Mouse (Mus musculus): ENCODE results near the gene P4hb. TPM values are rescaled to one million over a fixed set of nuclear protein-coding genes. Genes with fewer than 3 reads are reported as not detected.

Gene P4hb
- total and polyA plus RNA-seq, 3 experiments: 563 to 1,152 (median 625) TPM

DNA sequence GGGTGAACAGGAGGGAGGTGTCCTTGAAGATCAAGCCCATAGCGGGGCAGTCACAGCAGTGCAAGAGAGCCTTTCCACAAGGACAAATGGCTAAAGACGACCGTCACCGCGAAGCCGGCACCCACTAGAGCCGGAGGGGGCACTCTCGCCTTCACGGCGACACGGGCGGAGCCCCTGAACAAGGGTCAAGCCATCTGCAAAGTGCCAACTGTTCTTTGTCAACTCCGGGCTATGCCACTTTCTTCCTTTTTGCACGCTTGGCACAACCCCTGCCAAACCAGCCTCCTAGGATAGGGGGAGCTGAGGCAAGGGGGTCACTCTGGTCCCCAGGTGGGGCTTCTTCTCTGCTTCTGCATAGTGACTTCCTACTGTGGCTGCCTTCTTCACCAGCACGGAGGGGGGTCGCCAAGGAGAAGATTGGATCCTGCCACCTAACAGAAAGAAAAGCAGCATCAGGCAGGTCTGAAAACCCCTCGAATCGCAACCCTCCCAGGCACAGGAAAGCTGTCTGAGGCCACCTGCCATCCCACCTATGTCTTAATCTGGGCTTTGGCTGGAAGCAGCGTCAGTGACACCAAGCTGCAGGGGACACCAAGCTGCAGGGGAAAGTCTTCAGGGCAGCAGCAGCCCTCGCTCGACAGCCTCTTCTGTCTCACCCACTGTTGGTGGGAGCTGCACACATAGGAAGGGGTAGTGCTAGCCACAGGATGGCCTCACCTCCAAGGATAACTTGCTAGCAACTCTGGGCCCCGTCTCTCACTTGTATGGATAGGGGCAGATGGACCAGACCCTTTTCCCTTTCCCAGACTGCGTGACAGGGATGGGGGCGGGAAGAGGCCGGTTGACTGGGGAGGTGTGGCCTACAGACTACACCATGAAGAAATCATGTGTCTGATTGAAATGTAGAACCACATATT lies 45.8 kb upstream of the P4hb start:
- H3K9ac ChIP-seq (ENCODE audit: control insufficient read depth, low read depth, low read length, poor library complexity, severe bottlenecking): no peak overlapping the region
- no peak overlapping the region for H3K27ac ChIP-seq (ENCODE audit: control insufficient read depth, low read depth, low read length)
- TF ChIP-seq ZC3H11A (IDR thresholded peaks at IDR 0.05; ENCODE audit: low read depth, low read length) (no peak), ETS1 (IDR thresholded peaks at IDR 0.05; ENCODE audit: low read depth, low read length) (no peak), CHD1 (IDR thresholded peaks at IDR 0.05; ENCODE audit: low read depth, low read length) (no peak), NRF1 (IDR thresholded peaks at IDR 0.05; ENCODE audit: insufficient read depth, low read depth, low read length, poor library complexity, severe bottlenecking) (no peak), GATA1 (IDR thresholded peaks at IDR 0.05; ENCODE audit: low read depth, low read length) (no peak), RAD21 (IDR thresholded peaks at IDR 0.05; ENCODE audit: low read depth, low read length) (no peak), MAFK (IDR thresholded peaks at IDR 0.05; ENCODE audit: borderline replicate concordance, low read depth, low read length) (no peak), SMC3 (IDR thresholded peaks at IDR 0.05; ENCODE audit: low read depth, low read length) (no peak), TAL1 (IDR thresholded peaks at IDR 0.05; ENCODE audit: low read length) (no peak), KAT2A (conservative IDR thresholded peaks at IDR 0.05; ENCODE audit: low read depth, low read length) (no peak), USF2 (IDR thresholded peaks at IDR 0.05; ENCODE audit: borderline replicate concordance in 1 of 2, insufficient read depth in 1 of 2, low read depth in 1 of 2, low read length in 2 of 2) (no peak), SIN3A (IDR thresholded peaks at IDR 0.05; ENCODE audit: low read length) (no peak), MXI1 (IDR thresholded peaks at IDR 0.05; ENCODE audit: low read depth, low read length) (no peak), CHD2 (IDR thresholded peaks at IDR 0.05; ENCODE audit: low read length) (no peak), ZMIZ1 (IDR thresholded peaks at IDR 0.05; ENCODE audit: low read depth, low read length) (no peak), UBTF (IDR thresholded peaks at IDR 0.05; ENCODE audit: borderline replicate concordance, insufficient read depth, low read depth, low read length) (no peak)
- H3K4me1 ChIP-seq (ENCODE audit: control insufficient read depth in 1 of 2, insufficient read depth in 2 of 2, low read length in 2 of 2): peaks cover 0 to 12% of the 10 kb centered on the region in 2 experiments; a peak in 3 of 4 replicates
- H3K36me3 ChIP-seq (ENCODE audit: control insufficient read depth in 1 of 2, insufficient read depth in 2 of 2, low read length in 2 of 2): peaks cover 7 to 8% of the 10 kb centered on the region in 2 experiments
- H3K9me3 ChIP-seq (replicated peaks; ENCODE audit: insufficient read depth, low read length): no peaks in the 10 kb centered on the region
- no peaks in the 10 kb centered on the region for H3K27me3 ChIP-seq (ENCODE audit: control insufficient read depth in 1 of 2, insufficient read depth in 2 of 2, low read length in 2 of 2)
- no peak overlapping the region for H3K4me3 ChIP-seq (ENCODE audit: control insufficient read depth in 1 of 2, insufficient read depth in 1 of 2, low read depth in 2 of 2, low read length in 2 of 2)
- DNase-seq (ENCODE audit: low read depth, low spot score): no peak
- H3K79me2 ChIP-seq (ENCODE audit: control insufficient read depth, insufficient read depth, low read length, poor library complexity): peaks cover 33% of the 10 kb centered on the region

DNA sequence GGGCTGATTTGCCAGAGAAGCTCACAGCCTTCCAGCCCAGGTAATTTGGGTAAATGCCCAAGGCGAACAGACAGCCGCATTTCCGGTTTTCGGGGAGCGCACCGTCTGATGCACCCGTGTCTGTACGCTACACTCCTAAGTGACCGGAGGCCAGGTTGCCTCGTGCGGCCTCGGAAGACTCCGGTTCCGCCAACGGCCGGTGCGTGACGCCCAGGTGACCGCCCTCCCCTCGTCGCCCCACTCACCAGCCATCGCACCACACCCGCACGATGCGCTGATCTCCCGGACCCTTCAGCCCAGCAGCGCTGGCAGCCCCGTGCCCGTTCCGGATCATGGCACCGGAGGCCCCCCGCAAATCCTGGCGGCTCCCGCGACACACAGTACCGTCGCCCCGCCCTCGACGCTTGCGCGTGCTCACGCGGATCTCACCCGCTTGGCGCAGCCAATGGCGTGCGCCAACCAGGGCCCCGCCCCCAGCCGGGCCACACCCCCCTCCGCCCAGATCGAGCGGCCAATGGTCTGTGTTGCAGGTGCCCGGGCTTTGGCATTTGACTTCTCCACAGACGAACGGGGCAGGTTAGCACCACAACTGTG lies 44.6 kb upstream of the P4hb start, which contains the start of gene Pcyt2:
TSS of gene Pcyt2 (minus strand) at position 418 of the 594 bp plus-strand sequence.
- Histone ChIP-seq H3K36me3 (ENCODE audit: control insufficient read depth in 1 of 2, insufficient read depth in 2 of 2, low read length in 2 of 2) (peaks cover 4 to 8% of the 10 kb centered on the region in 2 experiments), H3K79me2 (ENCODE audit: control insufficient read depth, insufficient read depth, low read length, poor library complexity) (peaks cover 23% of the 10 kb centered on the region), H3K27me3 (ENCODE audit: control insufficient read depth in 1 of 2, insufficient read depth in 2 of 2, low read length in 2 of 2) (no peaks in the 10 kb centered on the region), H3K9me3 (replicated peaks; ENCODE audit: insufficient read depth, low read length) (no peaks in the 10 kb centered on the region), H3K9ac (ENCODE audit: control insufficient read depth, low read depth, low read length, poor library complexity, severe bottlenecking) (peak within 1 kb of the TSS; percentile 90), H3K27ac (ENCODE audit: control insufficient read depth, low read depth, low read length) (peak within 1 kb of the TSS; percentile 57), H3K4me3 (ENCODE audit: control insufficient read depth in 1 of 2, insufficient read depth in 1 of 2, low read depth in 2 of 2, low read length in 2 of 2) (peak within 1 kb of the TSS; percentile 88 to 93), H3K4me1 (ENCODE audit: control insufficient read depth in 1 of 2, insufficient read depth in 2 of 2, low read length in 2 of 2) (peaks cover 0 to 10% of the 10 kb centered on the region in 2 experiments; a peak in 3 of 4 replicates)
- DNase-seq (ENCODE audit: low read depth, low spot score): peak; percentile 97
- TF ChIP-seq GATA1 (IDR thresholded peaks at IDR 0.05; ENCODE audit: low read depth, low read length): 0 out of 2 replicates have a peak, but pooled peaks have one; percentile 0
- TF ChIP-seq USF1 (IDR thresholded peaks at IDR 0.05; ENCODE audit: low read depth, low read length): peak; percentile 57
- TF ChIP-seq MAX (IDR thresholded peaks at IDR 0.05; ENCODE audit: low read length): peak; percentile 87
- peak; percentile 65; the same call in 1 of the 2 replicates for TF ChIP-seq TCF12 (IDR thresholded peaks at IDR 0.05; ENCODE audit: low read depth, low read length)
- peak; percentile 87 for TF ChIP-seq NRF1 (IDR thresholded peaks at IDR 0.05; ENCODE audit: insufficient read depth, low read depth, low read length, poor library complexity, severe bottlenecking)
- peak; percentile 98 for TF ChIP-seq POLR2AphosphoS2 (IDR thresholded peaks at IDR 0.05; ENCODE audit: low read length)
- TF ChIP-seq NELFE (IDR thresholded peaks at IDR 0.05; ENCODE audit: low read depth, low read length): peak; percentile 91
- TF ChIP-seq POLR2A (IDR thresholded peaks at IDR 0.05; ENCODE audit: control insufficient read depth in 1 of 2, insufficient read depth in 1 of 2, low read depth in 1 of 2, low read length in 2 of 2, poor library complexity in 1 of 2): peak; percentile 89 to 92
- TF ChIP-seq BHLHE40 (IDR thresholded peaks at IDR 0.05; ENCODE audit: borderline replicate concordance, low read depth, low read length): no peak
- peak; percentile 86 for TF ChIP-seq SIN3A (IDR thresholded peaks at IDR 0.05; ENCODE audit: low read length)
- TF ChIP-seq MAZ (IDR thresholded peaks at IDR 0.05; ENCODE audit: low read depth, low read length): peak; percentile 59; the same call in 1 of the 2 replicates
- TF ChIP-seq ELF1 (IDR thresholded peaks at IDR 0.05; ENCODE audit: low read depth, low read length): 0 out of 2 replicates have a peak, but pooled peaks have one; percentile 8
- TF ChIP-seq ZC3H11A (IDR thresholded peaks at IDR 0.05; ENCODE audit: low read depth, low read length): no peak
- peak; percentile 92 for TF ChIP-seq ZMIZ1 (IDR thresholded peaks at IDR 0.05; ENCODE audit: low read depth, low read length)
- TF ChIP-seq MAFK (IDR thresholded peaks at IDR 0.05; ENCODE audit: borderline replicate concordance, low read depth, low read length): no peak
- TF ChIP-seq ZKSCAN1 (IDR thresholded peaks at IDR 0.05; ENCODE audit: low read depth, low read length): no peak
- peak; percentile 76 for TF ChIP-seq HCFC1 (IDR thresholded peaks at IDR 0.05; ENCODE audit: low read depth, low read length)
- TF ChIP-seq ETS1 (IDR thresholded peaks at IDR 0.05; ENCODE audit: low read depth, low read length): 0 out of 2 replicates have a peak, but pooled peaks have one; percentile 11
